Mouse (Mus musculus): ENCODE results near the gene Fbxo42.

DNA sequence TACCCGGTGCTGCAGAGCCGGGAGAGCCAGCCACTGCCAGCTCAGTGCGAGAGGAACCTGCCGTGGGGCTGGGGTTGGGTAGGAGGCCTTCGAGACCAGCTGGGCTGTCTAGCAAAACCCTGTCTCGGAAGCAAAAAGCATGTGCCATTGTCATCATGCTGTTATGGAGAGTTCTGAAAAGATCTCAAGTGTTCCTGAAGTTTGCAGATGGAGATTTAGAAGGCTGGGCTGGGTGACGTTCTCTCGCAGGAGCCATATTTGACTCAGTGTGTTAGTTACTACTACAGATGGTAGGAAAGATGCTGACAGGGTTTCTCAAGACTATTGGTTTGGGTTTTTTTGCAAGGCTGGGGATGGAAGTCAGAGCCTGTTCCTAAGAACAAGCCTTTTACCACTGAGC, 24.4 kb downstream of the Fbxo42 start:
- no peak for TF ChIP-seq SMC3 (IDR thresholded peaks at IDR 0.05; ENCODE audit: low read depth, low read length)
- no peak for TF ChIP-seq KAT2A (conservative IDR thresholded peaks at IDR 0.05; ENCODE audit: low read depth, low read length)
- no peak for TF ChIP-seq POLR2A (IDR thresholded peaks at IDR 0.05; ENCODE audit: control insufficient read depth in 1 of 2, insufficient read depth in 1 of 2, low read depth in 1 of 2, low read length in 2 of 2, poor library complexity in 1 of 2)
